Mouse (Mus musculus) heart, embryonic 16.5 days (tissue): Measurements from ENCODE around the gene Bcor. TPM values are rescaled to one million over a fixed set of nuclear protein-coding genes. Genes with fewer than 3 reads are reported as not detected.
A peak's percentile ranks its signal among the peaks of the same experiment; 100 is the strongest.

ENCODE experiments used
- ATAC-seq: fragments of 200-750 bp; cut with Nextera tagmentation; replicated peaks from 2 replicates; pipeline ENCODE4 v1.8.0; 2017; ENCODE audit warnings: moderate number of reproducible peaks; ENCODE audit not compliant: insufficient read depth, low FRiP score; ENCODE audit errors: extremely low read depth
- H3K27ac ChIP-seq: fragments of 300-500 bp; sonication (generic); 2 replicates; pipeline ENCODE4 v1.5.1; 2014; ENCODE audit warnings: mild to moderate bottlenecking, low read length, control low read depth, moderate library complexity
- H3K27me3 ChIP-seq: fragments of 300-500 bp; sonication (generic); 2 replicates; pipeline ENCODE4 v1.6.1; 2014; ENCODE audit warnings: low read length, mixed read lengths; ENCODE audit not compliant: control insufficient read depth, insufficient read depth
- H3K36me3 ChIP-seq: fragments of 300-500 bp; sonication (generic); 2 replicates; pipeline ENCODE4 v1.6.1; 2014; ENCODE audit not compliant: control insufficient read depth, insufficient read depth
- H3K4me1 ChIP-seq: fragments of 300-500 bp; sonication (generic); 2 replicates; pipeline ENCODE4 v1.6.1; 2014; ENCODE audit warnings: low read length, mixed read lengths; ENCODE audit not compliant: control insufficient read depth, insufficient read depth
- H3K4me2 ChIP-seq: fragments of 300-500 bp; sonication (generic); 2 replicates; pipeline ENCODE4 v1.6.1; 2014; ENCODE audit warnings: low read depth, mild to moderate bottlenecking, control low read depth, low read length
- H3K4me3 ChIP-seq: fragments of 300-500 bp; sonication (generic); 2 replicates; pipeline ENCODE4 v1.5.1; 2014; ENCODE audit warnings: mild to moderate bottlenecking, control low read depth, low read length
- H3K9ac ChIP-seq: fragments of 300-500 bp; sonication (generic); 2 replicates; pipeline ENCODE4 v1.6.1; 2014; ENCODE audit warnings: low read length, control low read depth
- H3K9me3 ChIP-seq: fragments of 300-500 bp; sonication (generic); replicated peaks from 2 replicates; pipeline ENCODE4 v1.6.1; 2016; ENCODE audit warnings: low read length; ENCODE audit not compliant: control insufficient read depth
- WGBS: fragments of 180-500 bp; shearing (Covaris S2); extraction: QIAGEN DNeasy Blood & Tissue Kit; methylation state at CpG from one replicate; pipeline ENCODE4 v1.1.7; 2014; 5-methylcytosine and 5-hydroxymethylcytosine counted together
- polyA plus RNA-seq: library from polyadenylated mRNA; unstranded; fragments of >200 nt; fragmentation: Nextera tagmentation; extraction: Ambion mirVana; gene quantifications from 2 replicates; pipeline ENCODE4 v1.2.1, GENCODE M21; 2015

Bcor gene
- polyA plus RNA-seq, 1 experiment from 2014 or later = 11.5 TPM

DNA sequence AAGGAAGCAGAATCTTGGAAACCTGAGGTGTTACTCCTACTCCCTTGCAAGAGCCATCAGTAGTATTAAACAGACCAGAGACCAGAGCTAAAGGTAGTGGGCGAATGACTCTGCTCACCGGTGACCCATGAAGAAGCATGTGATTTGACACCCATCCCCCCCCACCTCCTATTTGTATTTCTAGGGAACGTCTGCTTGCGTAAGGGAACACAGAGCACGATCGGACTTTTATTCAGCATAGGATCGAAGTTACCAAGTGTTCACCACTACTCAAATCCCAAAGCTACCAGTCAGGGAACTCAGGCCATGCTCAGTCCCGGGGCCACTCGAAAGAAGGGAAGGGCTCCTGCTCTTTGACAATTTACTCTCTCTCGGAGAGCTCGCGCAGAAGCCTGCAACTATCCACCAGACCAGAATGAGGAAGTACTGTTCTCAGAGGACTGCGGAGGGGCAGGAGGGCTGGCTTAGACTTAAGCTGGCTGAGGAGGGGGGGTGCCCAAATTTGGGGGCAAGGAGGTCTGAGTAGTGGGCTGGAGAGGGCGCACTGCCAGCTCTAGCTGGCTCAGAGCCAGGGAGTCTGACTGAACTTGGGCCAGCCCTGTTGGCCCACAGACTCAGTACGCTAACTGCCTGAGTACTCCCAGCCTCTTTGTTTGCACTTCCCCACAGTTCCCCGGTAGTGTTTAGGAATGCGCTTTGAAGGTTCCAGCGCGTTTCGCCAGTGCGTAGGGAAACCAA is 37.4 kb downstream of the Bcor start:
- peak overlapping the region; percentile 44 for H3K4me2 ChIP-seq
- no peaks in the 10 kb centered on the region; the same call in 1 of the 2 replicates for H3K9me3 ChIP-seq
- H3K27me3 ChIP-seq = peaks cover 11% of the 10 kb centered on the region
- H3K27ac ChIP-seq = peak overlapping the region; percentile 73
- WGBS = 11% methylated on average over 21 of the region's 21 CpGs
- H3K9ac ChIP-seq = peak overlapping the region; percentile 64
- peak overlapping the region; percentile 39 for H3K4me3 ChIP-seq
- H3K4me1 ChIP-seq = peaks cover 16% of the 10 kb centered on the region
- ATAC-seq = peak; percentile 74
- H3K36me3 ChIP-seq = no peaks in the 10 kb centered on the region

DNA sequence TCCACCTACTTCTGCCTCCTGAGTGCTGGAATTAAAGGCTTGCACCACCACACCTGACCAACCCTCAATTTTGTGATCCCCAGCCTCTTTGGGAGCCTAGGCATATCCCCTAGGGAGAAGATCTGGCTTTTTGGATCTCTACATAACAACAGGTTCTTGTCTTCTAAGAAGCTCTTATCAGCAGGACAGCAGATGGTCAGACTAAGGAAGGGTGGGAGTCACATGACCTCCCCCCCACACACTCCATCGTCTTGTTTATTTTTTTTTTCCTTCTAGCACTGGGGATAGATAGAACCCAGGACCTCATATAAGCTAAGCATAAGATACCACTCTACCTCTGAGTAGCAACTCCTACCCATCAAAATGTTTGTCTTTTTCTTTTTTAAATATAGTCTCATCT is 40.7 kb downstream of the Bcor start:
- no peak overlapping the region for H3K9ac ChIP-seq
- no peak for ATAC-seq
- WGBS = 42% methylated on average over 1 of the region's 1 CpGs
- no peaks in the 10 kb centered on the region for H3K9me3 ChIP-seq
- no peak overlapping the region for H3K4me2 ChIP-seq
- peaks cover 17% of the 10 kb centered on the region for H3K4me1 ChIP-seq
- no peak overlapping the region for H3K27ac ChIP-seq
- no peak overlapping the region for H3K4me3 ChIP-seq
- H3K36me3 ChIP-seq = no peaks in the 10 kb centered on the region
- no peaks in the 10 kb centered on the region for H3K27me3 ChIP-seq

DNA sequence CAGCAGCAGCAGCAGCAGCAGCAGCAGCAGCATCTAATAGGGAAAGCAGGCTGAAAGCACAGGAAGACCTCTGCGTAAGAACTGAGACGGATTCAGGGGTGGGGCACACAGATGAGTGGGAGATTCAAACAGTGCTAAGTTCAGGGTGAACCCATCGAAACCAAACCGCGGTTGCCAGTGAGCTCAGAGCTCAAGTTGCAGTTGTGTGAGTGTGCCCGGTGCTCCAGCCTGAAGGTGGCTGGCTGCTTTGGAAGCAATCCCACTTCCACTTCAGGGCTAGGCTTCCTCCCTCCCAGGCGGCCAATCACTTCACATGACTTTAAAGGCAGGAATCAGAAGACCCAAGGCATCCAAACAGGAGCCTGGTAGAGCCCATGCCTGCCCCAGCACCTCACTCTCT is 44.0 kb downstream of the Bcor start:
- Histone ChIP-seq H3K9ac (peak overlapping the region; percentile 21; the same call in 1 of the 2 replicates), H3K4me1 (peaks cover 13% of the 10 kb centered on the region; the same call in 1 of the 2 replicates), H3K27ac (peak overlapping the region; percentile 74), H3K27me3 (0 out of 2 replicates have a peak, but pooled peaks cover 2% of the 10 kb centered on the region), H3K4me3 (0 out of 2 replicates have a peak overlapping the region, but pooled peaks have one; percentile 10), H3K4me2 (peak overlapping the region; percentile 30; the same call in 1 of the 2 replicates), H3K9me3 (no peaks in the 10 kb centered on the region), H3K36me3 (no peaks in the 10 kb centered on the region)
- WGBS = 20% methylated on average over 7 of the region's 7 CpGs
- peak; percentile 77 for ATAC-seq

DNA sequence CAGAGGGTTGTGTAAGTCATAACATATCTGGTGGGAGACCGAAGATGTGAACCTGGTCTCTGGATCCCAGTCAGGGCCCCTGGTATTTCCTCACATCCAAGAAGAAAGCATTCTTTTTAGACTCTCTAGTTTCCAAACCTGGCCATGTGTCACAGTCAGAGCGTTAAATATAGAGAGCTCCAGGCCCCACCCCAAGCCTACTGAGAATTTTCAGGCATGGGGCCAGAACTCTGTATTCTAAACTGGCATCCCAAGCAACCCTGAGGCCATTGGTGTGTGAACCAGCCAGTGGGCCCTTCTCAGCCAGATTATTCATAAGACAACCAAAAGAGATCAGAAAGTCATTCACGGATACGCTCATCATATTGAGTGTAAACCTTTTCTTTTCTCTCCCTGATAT is 48.0 kb downstream of the Bcor start:
- ATAC-seq = peak; percentile 70; the same call in 1 of the 2 replicates
- Histone ChIP-seq H3K27ac (peak overlapping the region; percentile 86), H3K4me3 (no peak overlapping the region), H3K36me3 (no peaks in the 10 kb centered on the region), H3K4me2 (no peak overlapping the region), H3K4me1 (peaks cover 22% of the 10 kb centered on the region), H3K9me3 (peaks cover 3% of the 10 kb centered on the region; the same call in 1 of the 2 replicates), H3K27me3 (0 out of 2 replicates have a peak, but pooled peaks cover 2% of the 10 kb centered on the region), H3K9ac (no peak overlapping the region)
- 55% methylated on average over 4 of the region's 4 CpGs for WGBS

DNA sequence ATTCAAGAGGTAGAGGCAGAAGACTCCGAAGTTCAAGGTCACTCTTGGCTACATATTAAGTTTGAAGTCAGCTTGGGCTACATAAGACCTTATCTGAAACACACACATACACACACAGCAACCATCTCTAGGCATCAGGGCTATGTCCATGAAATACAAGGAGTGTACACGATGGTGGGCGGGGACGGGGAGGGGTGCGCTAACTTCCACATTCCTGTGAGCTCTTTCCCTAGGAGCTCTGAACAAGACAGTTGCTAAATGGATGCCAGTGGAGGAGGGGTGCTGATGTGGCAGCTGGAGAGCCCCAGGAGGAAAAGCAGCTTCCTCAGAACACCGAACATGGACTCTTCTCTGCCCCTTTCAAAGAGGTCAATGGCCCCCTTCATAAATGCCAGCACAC is 49.6 kb downstream of the Bcor start:
- Histone ChIP-seq H3K27me3 (0 out of 2 replicates have a peak, but pooled peaks cover 2% of the 10 kb centered on the region), H3K9ac (no peak overlapping the region; the same call in 1 of the 2 replicates), H3K36me3 (no peaks in the 10 kb centered on the region), H3K4me1 (peaks cover 25% of the 10 kb centered on the region), H3K9me3 (peaks cover 3% of the 10 kb centered on the region; the same call in 1 of the 2 replicates), H3K27ac (peak overlapping the region; percentile 61), H3K4me2 (no peak overlapping the region), H3K4me3 (no peak overlapping the region)
- WGBS = 50% methylated on average over 6 of the region's 6 CpGs
- no peak for ATAC-seq

DNA sequence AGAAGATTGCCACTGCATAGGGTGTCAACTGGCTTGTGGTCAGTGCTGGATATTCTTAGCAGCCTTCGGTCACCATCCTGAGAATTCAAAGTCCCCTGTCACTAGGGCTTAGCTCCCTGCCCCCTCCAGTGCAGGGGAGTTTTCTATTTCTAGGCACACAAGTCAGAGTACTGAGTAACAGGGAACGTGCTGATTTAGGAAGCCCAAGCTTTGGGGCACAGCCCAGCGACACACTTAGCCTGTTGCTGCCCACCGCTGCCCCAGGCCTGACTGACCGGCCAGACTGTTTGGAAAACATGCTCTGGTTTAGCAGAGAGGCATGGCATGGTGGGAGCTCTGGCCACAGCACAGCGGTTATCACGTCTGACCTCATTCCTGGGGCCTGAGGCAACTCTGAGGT is 54.8 kb downstream of the Bcor start:
- no peak overlapping the region for H3K4me3 ChIP-seq
- peak; percentile 77 for ATAC-seq
- H3K4me2 ChIP-seq = peak overlapping the region; percentile 10; the same call in 1 of the 2 replicates
- H3K27ac ChIP-seq = peak overlapping the region; percentile 92
- H3K9me3 ChIP-seq = peaks cover 3% of the 10 kb centered on the region; the same call in 1 of the 2 replicates
- WGBS = 40% methylated on average over 7 of the region's 7 CpGs
- H3K27me3 ChIP-seq = no peaks in the 10 kb centered on the region
- peaks cover 13% of the 10 kb centered on the region for H3K4me1 ChIP-seq
- no peak overlapping the region for H3K9ac ChIP-seq
- H3K36me3 ChIP-seq = no peaks in the 10 kb centered on the region

DNA sequence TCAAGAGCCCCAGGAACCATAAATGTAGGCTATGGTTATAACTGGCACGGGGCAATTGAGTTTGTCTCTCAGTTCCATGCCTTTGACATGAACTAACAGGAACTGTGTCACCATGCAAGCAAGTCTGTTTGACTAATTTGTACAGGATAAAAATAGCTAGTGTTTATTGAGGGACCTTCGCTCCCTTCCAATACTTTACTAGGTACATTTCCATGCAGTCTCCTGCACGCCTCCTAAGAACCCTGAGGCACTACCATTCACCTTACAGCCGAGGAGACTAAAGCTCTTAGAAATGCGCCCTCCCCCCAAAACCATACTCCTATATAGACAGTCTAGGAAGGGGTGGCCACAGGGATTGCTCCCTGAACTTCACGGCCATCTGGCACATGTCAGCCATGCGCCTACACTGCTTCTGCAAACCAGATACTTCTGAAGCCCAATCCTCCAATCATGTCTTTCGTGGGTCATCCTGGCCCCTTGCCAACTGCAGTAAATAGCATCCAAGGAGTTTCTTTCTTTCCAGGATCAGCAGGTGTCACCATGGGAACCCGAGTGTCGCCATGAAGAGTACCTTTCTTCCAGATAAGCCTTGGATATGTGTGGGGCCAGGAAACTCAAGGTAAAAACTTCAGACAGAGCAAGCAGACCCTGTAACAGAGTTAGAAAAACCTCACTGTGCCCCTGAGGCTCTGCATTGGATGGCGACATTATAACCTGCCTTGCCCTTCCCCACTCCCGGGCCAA is 63.2 kb downstream of the Bcor start:
- Histone ChIP-seq H3K4me3 (no peak overlapping the region), H3K27me3 (no peaks in the 10 kb centered on the region; the same call in 1 of the 2 replicates), H3K4me2 (no peak overlapping the region), H3K9me3 (no peaks in the 10 kb centered on the region), H3K9ac (no peak overlapping the region), H3K27ac (no peak overlapping the region; the same call in 1 of the 2 replicates), H3K4me1 (peaks cover 4% of the 10 kb centered on the region), H3K36me3 (no peaks in the 10 kb centered on the region)
- no peak for ATAC-seq
- 53% methylated on average over 12 of the region's 12 CpGs for WGBS

DNA sequence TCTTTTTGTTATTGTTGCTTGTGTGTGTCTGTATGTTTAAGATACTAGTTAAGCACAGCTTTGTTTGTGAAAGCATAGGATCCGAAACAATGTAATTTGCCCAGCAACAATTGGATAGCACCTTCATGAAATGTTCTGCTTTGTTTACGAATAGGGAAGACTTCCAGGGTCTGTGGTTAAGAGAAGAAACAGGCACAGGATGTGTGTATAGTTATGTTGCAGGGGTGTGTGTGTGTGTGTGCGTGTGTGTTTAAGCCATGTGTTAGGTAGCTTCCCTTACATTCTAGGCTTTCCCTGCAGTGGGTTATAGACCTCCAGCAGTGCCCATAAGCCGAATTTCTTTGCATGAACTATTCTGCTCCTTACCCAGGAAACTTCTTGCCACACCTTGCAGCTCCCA is 66.8 kb downstream of the Bcor start:
- no peaks in the 10 kb centered on the region for H3K9me3 ChIP-seq
- 82% methylated on average over 4 of the region's 4 CpGs for WGBS

More for the DNA sequence above, 66.8 kb downstream of the Bcor start:
- ATAC-seq = no peak
- Histone ChIP-seq H3K27me3 (peaks cover 32% of the 10 kb centered on the region), H3K4me1 (peaks cover 22% of the 10 kb centered on the region), H3K9ac (no peak overlapping the region), H3K36me3 (no peaks in the 10 kb centered on the region), H3K4me3 (no peak overlapping the region), H3K27ac (no peak overlapping the region), H3K4me2 (no peak overlapping the region)
